Mouse (Mus musculus) liver, postnatal 0 days (tissue): ENCODE results near the gene Vps26c. TPM values are rescaled to one million over a fixed set of nuclear protein-coding genes. Genes with fewer than 3 reads are reported as not detected.

Experiments used
- ATAC-seq: fragments of 200-750 bp; cut with Nextera tagmentation; 2 replicates; pipeline ENCODE4 v1.8.0; 2017; ENCODE audit warnings: mild to moderate bottlenecking, moderate library complexity
- DNase-seq: peaks from one replicate; pipeline ENCODE4 v3.0.0-alpha.2; 2016
- H3K27ac ChIP-seq: fragments of 300-500 bp; sonication (generic); 2 replicates; pipeline ENCODE4 v1.5.1; 2014; ENCODE audit warnings: antibody characterized with exemption, moderate library complexity, mild to moderate bottlenecking, low read depth
- H3K27me3 ChIP-seq: fragments of 300-500 bp; sonication (generic); 2 replicates; pipeline ENCODE4 v1.6.1; 2014; ENCODE audit warnings: low read length, control low read depth, mixed read lengths; ENCODE audit not compliant: insufficient read depth
- H3K36me3 ChIP-seq: fragments of 300-500 bp; sonication (generic); replicated peaks from 2 replicates; pipeline ENCODE4 v1.6.1; 2014; ENCODE audit warnings: mild to moderate bottlenecking, control low read depth, low read length, moderate library complexity, mixed read lengths; ENCODE audit not compliant: insufficient read depth
- H3K4me1 ChIP-seq: fragments of 300-500 bp; sonication (generic); 2 replicates; pipeline ENCODE4 v1.6.1; 2014; ENCODE audit warnings: antibody characterized with exemption, mild to moderate bottlenecking, control low read depth; ENCODE audit not compliant: insufficient read depth
- H3K4me2 ChIP-seq: fragments of 300-500 bp; sonication (generic); 2 replicates; pipeline ENCODE4 v1.6.1; 2014; ENCODE audit warnings: low read depth, mild to moderate bottlenecking, low read length, moderate library complexity, mixed read lengths
- H3K4me3 ChIP-seq: fragments of 300-500 bp; sonication (generic); 2 replicates; pipeline ENCODE4 v1.5.1; 2014; ENCODE audit warnings: low read depth, low read length
- H3K9ac ChIP-seq: fragments of 300-500 bp; sonication (generic); replicated peaks from 2 replicates; pipeline ENCODE4 v1.6.1; 2014; ENCODE audit warnings: mild to moderate bottlenecking, moderate library complexity
- H3K9me3 ChIP-seq: fragments of 300-500 bp; sonication (generic); 2 replicates; pipeline ENCODE4 v1.6.1; 2016; ENCODE audit warnings: mild to moderate bottlenecking, control low read depth, low read length, mixed read lengths
- CTCF ChIP-seq: sonication (generic); IDR thresholded peaks from 2 replicates; pipeline ENCODE4 v1.5.1; 2016; ENCODE audit warnings: antibody characterized with exemption, low read depth
- EP300 ChIP-seq: IDR thresholded peaks from 2 replicates; pipeline ENCODE4 v1.6.1; 2016; ENCODE audit warnings: antibody characterized with exemption, low read depth, mild to moderate bottlenecking
- WGBS: fragments of 180-500 bp; shearing (Covaris S2); extraction: QIAGEN DNeasy Blood & Tissue Kit; methylation state at CpG from one replicate; pipeline ENCODE4 v1.1.7; 2014; ENCODE audit not compliant: insufficient replicate concordance; 5-methylcytosine and 5-hydroxymethylcytosine counted together
- polyA plus RNA-seq: library from polyadenylated mRNA; unstranded; fragments of >200 nt; fragmentation: Nextera tagmentation; extraction: Ambion mirVana; gene quantifications from 2 replicates; pipeline ENCODE4 v1.2.1, GENCODE M21; 2015

Vps26c gene
- polyA plus RNA-seq, 1 experiment from 2014 or later, result 16.4 TPM

GRCm38 (mm10) chr16:94566834-94567585, 40.4 kb upstream of the Vps26c start:
- 82% methylated on average over 11 of the region's 11 CpGs for WGBS
- Histone ChIP-seq H3K9ac (no peak overlapping the region), H3K4me1 (peaks cover 23% of the 10 kb centered on the region), H3K27me3 (no peaks in the 10 kb centered on the region), H3K9me3 (no peaks in the 10 kb centered on the region), H3K4me3 (no peak overlapping the region), H3K4me2 (no peak overlapping the region), H3K36me3 (no peaks in the 10 kb centered on the region), H3K27ac (no peak overlapping the region)
- DNase-seq, result no peak
- TF ChIP-seq EP300 (no peak), CTCF (no peak)
- ATAC-seq, result no peak

DNA sequence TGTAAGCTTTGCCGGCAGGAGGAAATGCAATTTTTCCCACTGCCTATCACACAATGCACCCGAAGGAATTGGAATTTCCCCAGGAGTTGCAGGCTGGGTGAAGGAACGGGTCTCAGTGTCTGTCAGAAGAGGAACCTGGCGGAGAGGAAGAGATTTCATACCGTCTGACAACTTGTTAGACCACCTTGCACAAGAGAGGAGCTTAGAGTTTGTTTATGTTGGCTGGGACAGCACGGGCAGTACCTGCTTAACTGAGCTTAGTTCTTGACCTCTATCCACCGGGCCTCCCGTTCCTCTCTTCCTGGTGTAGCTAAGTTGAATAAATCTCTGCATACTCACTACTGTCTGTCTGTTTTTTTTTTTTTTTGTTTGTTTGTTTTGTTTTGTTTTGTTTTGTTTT, 39.5 kb upstream of the Vps26c start:
- TF ChIP-seq EP300 (no peak), CTCF (no peak)
- Histone ChIP-seq H3K27ac (no peak overlapping the region), H3K4me3 (no peak overlapping the region), H3K9me3 (no peaks in the 10 kb centered on the region), H3K4me1 (peaks cover 17% of the 10 kb centered on the region), H3K36me3 (no peaks in the 10 kb centered on the region), H3K27me3 (no peaks in the 10 kb centered on the region), H3K9ac (no peak overlapping the region), H3K4me2 (peak overlapping the region; percentile 20; the same call in 1 of the 2 replicates)
- WGBS, result 37% methylated on average over 8 of the region's 8 CpGs
- DNase-seq (no peak), ATAC-seq (no peak)

DNA sequence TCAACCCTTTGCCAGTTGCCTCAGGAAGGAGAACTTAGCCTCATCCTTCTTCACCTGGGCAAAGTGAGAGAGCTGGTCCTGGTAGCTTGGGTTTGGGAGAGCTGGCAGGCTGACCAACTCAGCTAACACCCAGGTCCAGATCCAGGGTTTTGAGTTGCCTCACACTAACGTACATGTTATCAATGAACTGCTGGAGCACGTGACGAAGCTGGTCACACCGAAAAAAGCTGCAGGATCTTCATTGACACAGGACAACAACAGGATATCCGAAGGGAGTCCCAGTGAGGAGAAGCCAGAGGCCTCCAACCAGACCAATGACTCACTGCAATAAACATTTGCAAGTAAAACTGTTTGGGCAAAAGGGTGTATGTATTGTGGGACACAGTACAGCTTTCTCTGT, 34.0 kb upstream of the Vps26c start:
- no peak for ATAC-seq
- Histone ChIP-seq H3K27ac (peak overlapping the region; percentile 52; the same call in 1 of the 2 replicates), H3K4me1 (peaks cover 23% of the 10 kb centered on the region), H3K9me3 (no peaks in the 10 kb centered on the region), H3K9ac (no peak overlapping the region), H3K4me2 (no peak overlapping the region), H3K4me3 (no peak overlapping the region), H3K27me3 (no peaks in the 10 kb centered on the region), H3K36me3 (no peaks in the 10 kb centered on the region)
- DNase-seq, result no peak
- TF ChIP-seq CTCF (no peak), EP300 (peak; percentile 13; the same call in 1 of the 2 replicates)
- 28% methylated on average over 5 of the region's 5 CpGs for WGBS

DNA sequence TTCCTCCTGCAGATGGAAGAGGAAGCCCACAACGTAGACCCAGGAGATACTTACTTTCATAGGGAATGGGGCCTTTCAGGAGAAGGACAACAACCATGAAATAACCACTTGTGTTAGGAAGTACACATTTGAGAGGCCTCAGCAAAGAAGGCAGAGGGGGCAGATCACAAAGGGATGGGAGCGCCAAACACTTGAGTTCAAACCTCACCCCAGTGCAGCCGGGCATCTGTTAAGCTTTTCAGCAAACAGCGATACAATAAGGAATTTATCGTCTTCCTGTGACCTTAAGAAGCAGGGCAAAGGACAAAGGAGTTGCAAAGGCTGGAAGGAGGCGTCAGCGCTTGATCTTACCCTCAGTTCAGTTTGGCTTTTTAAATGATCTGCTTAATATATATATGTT, 33.2 kb upstream of the Vps26c start:
- Histone ChIP-seq H3K9me3 (no peaks in the 10 kb centered on the region), H3K27me3 (no peaks in the 10 kb centered on the region), H3K4me2 (peak overlapping the region; percentile 31), H3K36me3 (no peaks in the 10 kb centered on the region), H3K27ac (peak overlapping the region; percentile 63), H3K4me1 (peaks cover 23% of the 10 kb centered on the region), H3K4me3 (no peak overlapping the region), H3K9ac (no peak overlapping the region)
- TF ChIP-seq CTCF (no peak), EP300 (no peak)
- 23% methylated on average over 7 of the region's 7 CpGs for WGBS
- ATAC-seq, result no peak
- no peak for DNase-seq

GRCm38 (mm10) chr16:94559282-94559681, 32.7 kb upstream of the Vps26c start:
- ATAC-seq, result no peak
- 16% methylated on average over 7 of the region's 7 CpGs for WGBS
- TF ChIP-seq CTCF (no peak), EP300 (peak; percentile 44)

DNA sequence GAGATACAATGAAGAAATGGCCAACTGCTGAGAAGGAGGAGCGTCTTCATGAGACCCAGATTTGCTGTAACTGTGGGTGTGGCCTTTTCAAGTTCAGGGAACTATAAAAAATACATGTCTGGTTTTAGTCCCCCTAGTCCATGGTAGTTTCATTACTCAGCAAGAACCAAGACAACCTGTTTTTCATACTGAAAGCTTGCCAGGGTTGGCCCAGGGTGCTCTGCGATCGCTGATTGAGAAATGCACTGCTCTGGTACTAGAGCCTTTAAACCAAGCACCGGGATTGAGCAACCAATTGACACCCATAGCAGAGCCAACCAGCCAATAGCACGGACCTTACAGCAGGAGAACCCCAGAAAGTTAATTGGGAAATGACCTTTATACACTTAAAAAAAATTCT, 29.6 kb upstream of the Vps26c start:
- 55% methylated on average over 5 of the region's 5 CpGs for WGBS
- DNase-seq (peak; percentile 48), ATAC-seq (peak; percentile 86)
- Histone ChIP-seq H3K4me1 (peaks cover 23% of the 10 kb centered on the region), H3K4me2 (no peak overlapping the region), H3K27ac (0 out of 2 replicates have a peak overlapping the region, but pooled peaks have one; percentile 45), H3K36me3 (no peaks in the 10 kb centered on the region), H3K9ac (no peak overlapping the region), H3K9me3 (no peaks in the 10 kb centered on the region; the same call in 1 of the 2 replicates), H3K4me3 (no peak overlapping the region), H3K27me3 (no peaks in the 10 kb centered on the region)
- TF ChIP-seq EP300 (0 out of 2 replicates have a peak, but pooled peaks have one; percentile 20), CTCF (no peak)

More at GRCm38 (mm10) chr16:94559282-94559681, 32.7 kb upstream of the Vps26c start:
- H3K27me3 ChIP-seq, result no peaks in the 10 kb centered on the region
- H3K36me3 ChIP-seq, result no peaks in the 10 kb centered on the region
- H3K9ac ChIP-seq, result no peak overlapping the region
- no peak for DNase-seq
- no peak overlapping the region for H3K4me3 ChIP-seq
- H3K9me3 ChIP-seq, result no peaks in the 10 kb centered on the region; the same call in 1 of the 2 replicates
- H3K27ac ChIP-seq, result peak overlapping the region; percentile 63
- H3K4me2 ChIP-seq, result peak overlapping the region; percentile 31
- H3K4me1 ChIP-seq, result peaks cover 23% of the 10 kb centered on the region
